Mouse (Mus musculus): Measurements from ENCODE around the gene Stxbp5. TPM values are rescaled to one million over a fixed set of nuclear protein-coding genes. Genes with fewer than 3 reads are reported as not detected.

Stxbp5 gene
- total and polyA plus RNA-seq, 3 experiments = 9.8 to 20.1 (median 11.2) TPM

GRCm38 (mm10) chr10:9834986-9835385 is 65.9 kb downstream of the Stxbp5 start:
- Histone ChIP-seq H3K27ac (ENCODE audit: insufficient read depth, low read depth) (no peak overlapping the region), H3K4me1 (ENCODE audit: control insufficient read depth in 1 of 2, insufficient read depth in 2 of 2) (no peaks in the 10 kb centered on the region), H3K4me3 (replicated peaks in 1 of 3; ENCODE audit: low read depth in 2 of 3, low read length in 2 of 3, poor library complexity in 1 of 3) (no peak overlapping the region), H3K27me3 (replicated peaks) (no peaks in the 10 kb centered on the region), H3K9ac (ENCODE audit: insufficient read depth, low read depth) (no peak overlapping the region), H3K4me2 (ENCODE audit: insufficient read depth, low read depth, poor library complexity, severe bottlenecking) (no peak overlapping the region), H3K79me2 (replicated peaks; ENCODE audit: control insufficient read depth, extremely low read depth, insufficient read depth, poor library complexity, severe bottlenecking) (no peaks in the 10 kb centered on the region), H3K9me3 (replicated peaks; ENCODE audit: low read length) (no peaks in the 10 kb centered on the region), H3K36me3 (replicated peaks in 1 of 2; ENCODE audit: control insufficient read depth in 1 of 2, insufficient read depth in 1 of 2, low read length in 1 of 2) (peaks cover 14 to 59% of the 10 kb centered on the region in 2 experiments)
- in situ Hi-C loops (cut with MboI; ENCODE audit: low pct_ligation_motif_present, low pct_unique_long_range_greater_than_20kb, low sequenced_read_pairs) = no loop called here
- dilution Hi-C loops (cut with MboI; ENCODE audit: extremely low pct_ligation_motif_present, extremely low pct_unique_long_range_greater_than_20kb, low sequenced_read_pairs) = no loop called here
- DNase-seq (ENCODE audit: extremely low read depth) = no peak
- TF ChIP-seq CHD1 (IDR thresholded peaks at IDR 0.05; ENCODE audit: low read depth, low read length) (no peak), JUND (conservative IDR thresholded peaks at IDR 0.05; ENCODE audit: low read depth, low read length) (no peak), KAT2A (IDR thresholded peaks at IDR 0.05; ENCODE audit: insufficient replicate concordance, low read length) (no peak), MAZ (IDR thresholded peaks at IDR 0.05; ENCODE audit: low read depth, low read length) (no peak), ZMIZ1 (IDR thresholded peaks at IDR 0.05; ENCODE audit: low read depth, low read length) (no peak), USF1 (IDR thresholded peaks at IDR 0.05; ENCODE audit: low read depth, low read length) (no peak), HCFC1 (IDR thresholded peaks at IDR 0.05; ENCODE audit: low read depth, low read length) (no peak)

GRCm38 (mm10) chr10:9832937-9833336 is 67.9 kb downstream of the Stxbp5 start:
- peaks cover 14 to 54% of the 10 kb centered on the region in 2 experiments for H3K36me3 ChIP-seq (replicated peaks in 1 of 2; ENCODE audit: control insufficient read depth in 1 of 2, insufficient read depth in 1 of 2, low read length in 1 of 2)
- no peak overlapping the region for H3K4me3 ChIP-seq (replicated peaks in 1 of 3; ENCODE audit: low read depth in 2 of 3, low read length in 2 of 3, poor library complexity in 1 of 3)
- H3K27me3 ChIP-seq (replicated peaks) = no peaks in the 10 kb centered on the region
- no peak for DNase-seq (ENCODE audit: extremely low read depth)
- H3K9ac ChIP-seq (ENCODE audit: insufficient read depth, low read depth) = no peak overlapping the region
- dilution Hi-C loops (cut with MboI; ENCODE audit: extremely low pct_ligation_motif_present, extremely low pct_unique_long_range_greater_than_20kb, low sequenced_read_pairs) = no loop called here
- H3K4me1 ChIP-seq (ENCODE audit: control insufficient read depth in 1 of 2, insufficient read depth in 2 of 2) = no peaks in the 10 kb centered on the region
- in situ Hi-C loops (cut with MboI; ENCODE audit: low pct_ligation_motif_present, low pct_unique_long_range_greater_than_20kb, low sequenced_read_pairs) = no loop called here
- H3K27ac ChIP-seq (ENCODE audit: insufficient read depth, low read depth) = no peak overlapping the region
- no peak for TF ChIP-seq EP300 (IDR thresholded peaks at IDR 0.05; ENCODE audit: low read length)
- no peak for TF ChIP-seq ETS1 (conservative IDR thresholded peaks at IDR 0.05; ENCODE audit: low read depth, low read length)
- no peaks in the 10 kb centered on the region for H3K79me2 ChIP-seq (replicated peaks; ENCODE audit: control insufficient read depth, extremely low read depth, insufficient read depth, poor library complexity, severe bottlenecking)
- no peaks in the 10 kb centered on the region for H3K9me3 ChIP-seq (replicated peaks; ENCODE audit: low read length)
- no peak overlapping the region for H3K4me2 ChIP-seq (ENCODE audit: insufficient read depth, low read depth, poor library complexity, severe bottlenecking)

DNA sequence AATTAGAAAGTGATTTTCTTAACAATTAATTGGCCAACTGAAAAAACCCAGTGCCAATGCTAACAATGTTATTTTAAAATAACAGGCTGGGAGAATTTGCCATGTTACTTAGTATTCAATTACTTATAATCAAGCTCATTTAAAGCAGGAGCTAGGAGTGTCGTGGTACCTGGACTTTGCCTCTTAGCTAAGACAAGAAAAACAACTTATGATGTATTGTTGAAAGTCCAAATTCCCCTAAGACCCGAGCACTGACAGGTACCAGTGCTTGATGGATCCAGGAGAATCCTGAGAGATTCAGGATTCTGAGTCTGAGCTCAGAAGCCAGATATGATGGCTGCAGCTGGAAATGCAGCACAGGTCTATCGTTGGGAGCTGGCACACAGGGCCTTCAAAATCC is 71.1 kb downstream of the Stxbp5 start:
- no peak overlapping the region for H3K9ac ChIP-seq (ENCODE audit: insufficient read depth, low read depth)

More for the DNA sequence above, 71.1 kb downstream of the Stxbp5 start:
- H3K4me2 ChIP-seq (ENCODE audit: insufficient read depth, low read depth, poor library complexity, severe bottlenecking) = no peak overlapping the region
- TF ChIP-seq POLR2AphosphoS2 (IDR thresholded peaks at IDR 0.05; ENCODE audit: low read depth, low read length) = no peak
- TF ChIP-seq PAX5 (IDR thresholded peaks at IDR 0.05; ENCODE audit: low read length) = no peak
- TF ChIP-seq GABPA (IDR thresholded peaks at IDR 0.05; ENCODE audit: insufficient replicate concordance, low read depth, low read length) = no peak
- in situ Hi-C loops (cut with MboI; ENCODE audit: low pct_ligation_motif_present, low pct_unique_long_range_greater_than_20kb, low sequenced_read_pairs) (no loop called here), dilution Hi-C loops (cut with MboI; ENCODE audit: extremely low pct_ligation_motif_present, extremely low pct_unique_long_range_greater_than_20kb, low sequenced_read_pairs) (no loop called here)
- no peaks in the 10 kb centered on the region for H3K9me3 ChIP-seq (replicated peaks; ENCODE audit: low read length)
- no peak overlapping the region for H3K27ac ChIP-seq (ENCODE audit: insufficient read depth, low read depth)
- H3K4me3 ChIP-seq (replicated peaks in 1 of 3; ENCODE audit: low read depth in 2 of 3, low read length in 2 of 3, poor library complexity in 1 of 3) = no peak overlapping the region
- no peak for DNase-seq (ENCODE audit: extremely low read depth)
- H3K36me3 ChIP-seq (replicated peaks in 1 of 2; ENCODE audit: control insufficient read depth in 1 of 2, insufficient read depth in 1 of 2, low read length in 1 of 2) = peaks cover 9 to 43% of the 10 kb centered on the region in 2 experiments
- H3K27me3 ChIP-seq (replicated peaks) = no peaks in the 10 kb centered on the region
- no peaks in the 10 kb centered on the region for H3K79me2 ChIP-seq (replicated peaks; ENCODE audit: control insufficient read depth, extremely low read depth, insufficient read depth, poor library complexity, severe bottlenecking)
- no peaks in the 10 kb centered on the region for H3K4me1 ChIP-seq (ENCODE audit: control insufficient read depth in 1 of 2, insufficient read depth in 2 of 2)
